Mouse (Mus musculus): ENCODE measurements around the gene C3.

- no peak for TF ChIP-seq CHD2 (IDR thresholded peaks at IDR 0.05; ENCODE audit: low read depth, low read length)
- no peak for TF ChIP-seq HCFC1 (IDR thresholded peaks at IDR 0.05; ENCODE audit: borderline replicate concordance, insufficient read depth, low read length)
- no peak for TF ChIP-seq ZNF384 (IDR thresholded peaks at IDR 0.05; ENCODE audit: low read depth, low read length)
Observed at GRCm38 (mm10) chr17:57207938-57208337, 20.0 kb downstream of the C3 start.
